8 mouse cellular contexts compared by ENCODE assay signal in genomic region chr2:167062965-167063880, GRCm38 (mm10). TPM values are rescaled to one million over a fixed set of nuclear protein-coding genes. Genes with fewer than 3 reads are reported as not detected.
DNase-seq lines count a peak whose midpoint lies in the region; ATAC-seq lines count a peak whose summit lies in the region.

TSS of gene Znfx1 (minus strand) at chr2:167063015.

- H3K9ac ChIP-seq in hindbrain, embryonic 13.5 days = peak within 1 kb of the TSS; percentile 91

- no peaks in the 10 kb centered on the region for H3K27me3 ChIP-seq in hindbrain, embryonic 13.5 days

- H3K4me2 ChIP-seq in hindbrain, embryonic 13.5 days = peak within 1 kb of the TSS; percentile 66

- H3K4me3 ChIP-seq in hindbrain, embryonic 13.5 days = peak within 1 kb of the TSS; percentile 85

- peaks cover 43% of the 10 kb centered on the region for H3K4me1 ChIP-seq in hindbrain, embryonic 13.5 days (replicated peaks)

- under 1% methylated on average over 54 of the region's 57 CpGs for WGBS in hindbrain, embryonic 13.5 days

- no peaks in the 10 kb centered on the region for H3K9me3 ChIP-seq in hindbrain, embryonic 13.5 days

- ATAC-seq in hindbrain, embryonic 13.5 days (ENCODE audit: low FRiP score) = peak; percentile 94

- H3K36me3 ChIP-seq in hindbrain, embryonic 13.5 days = peaks cover 37% of the 10 kb centered on the region

- H3K27ac ChIP-seq in hindbrain, embryonic 13.5 days = peak within 1 kb of the TSS; percentile 95

- DNase-seq in Muller cell, postnatal 12 days (ENCODE audit: inconsistent ontology term) = peak; percentile 98
- DNase-seq in cerebellum, postnatal 10 days = peak; percentile 99
- peak; percentile 93 to 97 for DNase-seq in frontal cortex, postnatal 14 days (ENCODE audit: low spot score in 2 of 2)
- peak; percentile 98 to 100 for DNase-seq in layer of hippocampus, postnatal 25 days (ENCODE audit: extremely low spot score in 1 of 2, low spot score in 1 of 2)
- DNase-seq in lung, postnatal 25 days (ENCODE audit: low spot score) = peak; percentile 96
- peak; percentile 99 for DNase-seq in retina, embryonic 14.5 days (ENCODE audit: low spot score)
- DNase-seq in thymus, postnatal 4 days = peak; percentile 98

RNA-seq across cellular contexts. Expression of gene Znfx1, which starts in this region (rescaled TPM):
- 6.5 and 7.8 TPM in 2 replicates for polyA plus RNA-seq in hindbrain, embryonic 13.5 days (2015; fragmentation: Nextera tagmentation; extraction: Ambion mirVana)
- total RNA-seq in layer of hippocampus, postnatal 25 days (2021) = 10 to 100 TPM; 36.7 to 39.0 TPM

Comparison
In these comparisons a context has a peak if more than half of its experiments do, and no peak if none do; other contexts are left out.
1. Peak in every context shown above with its lines: DNase-seq, ATAC-seq, H3K4me3 ChIP-seq and H3K27ac ChIP-seq.